Mouse (Mus musculus): ENCODE results near the gene Terb1. TPM values are rescaled to one million over a fixed set of nuclear protein-coding genes. Genes with fewer than 3 reads are reported as not detected.

The Terb1 gene
- polyA plus RNA-seq (2014; fragmentation: Illumina TruSeq; extraction: RNeasy Lipid Tissue Mini Kit (QIAGEN cat#74804); ENCODE audit: low read depth, low replicate concordance): 1.2 TPM

GRCm38 (mm10) chr8:104509061-104510006 is at the start of gene Terb1:
Gene Terb1 (minus strand): TSS chr8:104509910.

GRCm38 (mm10) chr8:104533971-104534778 is 24.5 kb upstream of the Terb1 start, which contains the start of the genes Nae1 and Car7:
Gene Nae1 (minus strand): TSS chr8:104534637.
Gene Car7 (plus strand): TSS chr8:104534689.

GRCm38 (mm10) chr8:104442299-104443124 is 67.2 kb downstream of the Terb1 start, which contains the start of gene Dync1li2:
Gene Dync1li2 (minus strand): TSS chr8:104443047.

Other genes with a start within 250 kb of the Terb1 start
- gene Cmtm2a, start 216.7 kb downstream of the Terb1 start, polyA plus RNA-seq (2014; fragmentation: Illumina TruSeq; extraction: RNeasy Lipid Tissue Mini Kit (QIAGEN cat#74804); ENCODE audit: low read depth, low replicate concordance): 18.3 TPM
- 1.7 TPM for gene Gm45711, start 199.8 kb downstream of the Terb1 start, polyA plus RNA-seq (2014; fragmentation: Illumina TruSeq; extraction: RNeasy Lipid Tissue Mini Kit (QIAGEN cat#74804); ENCODE audit: low read depth, low replicate concordance)
- gene Cmtm1, start 199.8 kb downstream of the Terb1 start, polyA plus RNA-seq (2014; fragmentation: Illumina TruSeq; extraction: RNeasy Lipid Tissue Mini Kit (QIAGEN cat#74804); ENCODE audit: low read depth, low replicate concordance): not detected
- gene Gm11020, start 188.3 kb downstream of the Terb1 start, polyA plus RNA-seq (2014; fragmentation: Illumina TruSeq; extraction: RNeasy Lipid Tissue Mini Kit (QIAGEN cat#74804); ENCODE audit: low read depth, low replicate concordance): not detected
- 10.0 TPM for gene Cmtm2b, start 187.7 kb downstream of the Terb1 start, polyA plus RNA-seq (2014; fragmentation: Illumina TruSeq; extraction: RNeasy Lipid Tissue Mini Kit (QIAGEN cat#74804); ENCODE audit: low read depth, low replicate concordance)
- gene Cmtm3, start 170.5 kb downstream of the Terb1 start, polyA plus RNA-seq (2014; fragmentation: Illumina TruSeq; extraction: RNeasy Lipid Tissue Mini Kit (QIAGEN cat#74804); ENCODE audit: low read depth, low replicate concordance): 41.5 TPM
- gene Cmtm4, start 114.1 kb downstream of the Terb1 start, polyA plus RNA-seq (2014; fragmentation: Illumina TruSeq; extraction: RNeasy Lipid Tissue Mini Kit (QIAGEN cat#74804); ENCODE audit: low read depth, low replicate concordance): 36.8 TPM
- gene Dync1li2, start 66.9 kb downstream of the Terb1 start, polyA plus RNA-seq (2014; fragmentation: Illumina TruSeq; extraction: RNeasy Lipid Tissue Mini Kit (QIAGEN cat#74804); ENCODE audit: low read depth, low replicate concordance): 51.8 TPM
- 51.1 TPM for gene Nae1, start 24.7 kb upstream of the Terb1 start, polyA plus RNA-seq (2014; fragmentation: Illumina TruSeq; extraction: RNeasy Lipid Tissue Mini Kit (QIAGEN cat#74804); ENCODE audit: low read depth, low replicate concordance)
- gene Car7, start 24.8 kb upstream of the Terb1 start, polyA plus RNA-seq (2014; fragmentation: Illumina TruSeq; extraction: RNeasy Lipid Tissue Mini Kit (QIAGEN cat#74804); ENCODE audit: low read depth, low replicate concordance): 12.7 TPM
- 8.2 TPM for gene Pdp2, start 81.5 kb upstream of the Terb1 start, polyA plus RNA-seq (2014; fragmentation: Illumina TruSeq; extraction: RNeasy Lipid Tissue Mini Kit (QIAGEN cat#74804); ENCODE audit: low read depth, low replicate concordance)
- gene Cdh16, start 114.5 kb upstream of the Terb1 start, polyA plus RNA-seq (2014; fragmentation: Illumina TruSeq; extraction: RNeasy Lipid Tissue Mini Kit (QIAGEN cat#74804); ENCODE audit: low read depth, low replicate concordance): 172 TPM
- gene Rrad, start 121.4 kb upstream of the Terb1 start, polyA plus RNA-seq (2014; fragmentation: Illumina TruSeq; extraction: RNeasy Lipid Tissue Mini Kit (QIAGEN cat#74804); ENCODE audit: low read depth, low replicate concordance): 4.0 TPM
- gene Ciao2b, start 132.1 kb upstream of the Terb1 start, polyA plus RNA-seq (2014; fragmentation: Illumina TruSeq; extraction: RNeasy Lipid Tissue Mini Kit (QIAGEN cat#74804); ENCODE audit: low read depth, low replicate concordance): 30.6 TPM
- 0.35 TPM for gene Ces2a, start 224.1 kb upstream of the Terb1 start, polyA plus RNA-seq (2014; fragmentation: Illumina TruSeq; extraction: RNeasy Lipid Tissue Mini Kit (QIAGEN cat#74804); ENCODE audit: low read depth, low replicate concordance)

Measured in adipose tissue, adult 10 weeks (tissue).